In the genomic region with DNA sequence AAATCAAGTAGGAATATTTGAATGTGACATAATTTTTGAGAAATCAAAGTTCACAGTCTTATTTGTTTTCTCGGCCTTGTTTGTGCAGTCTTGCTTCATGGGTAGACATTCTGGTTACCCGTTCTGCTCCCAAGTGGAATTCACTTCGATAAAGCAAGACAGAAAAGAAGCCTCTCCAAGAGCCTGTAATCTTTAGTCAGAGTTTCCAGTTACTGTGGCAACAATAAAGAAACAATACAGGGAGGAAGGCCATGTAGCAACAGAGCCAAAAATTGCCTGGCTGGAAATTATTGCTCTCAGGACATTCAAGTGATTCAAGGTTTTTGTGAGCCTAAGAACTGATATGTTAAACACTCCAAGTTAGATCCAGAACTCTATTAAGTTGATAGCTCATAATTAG, we compare ENCODE assay signal across 16 mouse cellular contexts. TPM values are rescaled to one million over a fixed set of nuclear protein-coding genes. Genes with fewer than 3 reads are reported as not detected.
DNase-seq lines count a peak whose midpoint lies in the region; ATAC-seq and TF ChIP-seq lines count a peak whose summit lies in the region.
"Had no signal": no experiment of that assay in that cellular context is flagged by ENCODE, and none has a peak within 500 bp of the region (broad histone marks: within the 10 kb centered on the region; RNA-seq: fewer than 3 reads in every experiment).

No protein-coding gene starts in this region.

- H3K27ac ChIP-seq in liver, embryonic 12.5 days = 0 out of 2 replicates have a peak overlapping the region, but pooled peaks have one; percentile 14
- no peak overlapping the region for H3K27ac ChIP-seq in liver, postnatal 0 days (ENCODE audit: low read depth)
- H3K27ac ChIP-seq in lung, postnatal 0 days (ENCODE audit: low read length) = no peak overlapping the region
- H3K27ac ChIP-seq: hindbrain, postnatal 0 days; kidney, postnatal 0 days; limb, embryonic 12.5 days had no signal

- no peak for ATAC-seq in liver, embryonic 12.5 days
- ATAC-seq in liver, postnatal 0 days = no peak
- ATAC-seq in lung, postnatal 0 days = peak; percentile 76
- ATAC-seq: hindbrain, postnatal 0 days had no signal

- no peak overlapping the region for H3K4me2 ChIP-seq in liver, embryonic 12.5 days
- H3K4me2 ChIP-seq in liver, postnatal 0 days (ENCODE audit: low read depth, low read length) = no peak overlapping the region
- H3K4me2 ChIP-seq in lung, postnatal 0 days (replicated peaks; ENCODE audit: low read depth, low read length) = no peak overlapping the region
- H3K4me2 ChIP-seq: limb, embryonic 12.5 days had no signal

- 81% methylated on average over 3 of the region's 3 CpGs for WGBS in liver, embryonic 12.5 days (ENCODE audit: insufficient replicate concordance)
- WGBS in liver, postnatal 0 days (ENCODE audit: insufficient replicate concordance) = 58% methylated on average over 3 of the region's 3 CpGs
- 55% methylated on average over 3 of the region's 3 CpGs for WGBS in lung, postnatal 0 days

- DNase-seq in adrenal gland, adult (ENCODE audit: inconsistent age in 2 of 2, low spot score in 1 of 2) = peak; percentile 41 to 81
- no peak for DNase-seq in adrenal gland, adult 18-20 months (ENCODE audit: low spot score in 2 of 2)
- no peak for DNase-seq in liver, postnatal 0 days
- peak; percentile 85 for DNase-seq in heart, adult 8-10 months (ENCODE audit: low spot score)
- DNase-seq in lung, postnatal 0 days (ENCODE audit: low spot score) = peak; percentile 75
- DNase-seq in thymus, postnatal 25 days = no peak
- no peak for DNase-seq in layer of hippocampus, postnatal 14 days (ENCODE audit: low spot score in 2 of 2)
- DNase-seq: cerebellum, adult 18-20 months; embryo, embryonic 11 days; layer of hippocampus, adult 9-11 months; right cerebral cortex, adult 18-20 months; thymus, postnatal 36 days had no signal

- H3K4me3 ChIP-seq in liver, embryonic 12.5 days = no peak overlapping the region
- no peak overlapping the region for H3K4me3 ChIP-seq in liver, postnatal 0 days (ENCODE audit: low read depth, low read length)
- no peak overlapping the region for H3K4me3 ChIP-seq in lung, postnatal 0 days (ENCODE audit: low read depth, low read length)
- H3K4me3 ChIP-seq: limb, embryonic 12.5 days had no signal

- H3K4me1 ChIP-seq in liver, embryonic 12.5 days = 0 out of 2 replicates have a peak, but pooled peaks cover 4% of the 10 kb centered on the region
- no peaks in the 10 kb centered on the region for H3K4me1 ChIP-seq in liver, postnatal 0 days (ENCODE audit: insufficient read depth)
- no peaks in the 10 kb centered on the region for H3K4me1 ChIP-seq in lung, postnatal 0 days (ENCODE audit: insufficient read depth, low read depth, low read length)
- H3K4me1 ChIP-seq: limb, embryonic 12.5 days had no signal

- H3K27me3 ChIP-seq in liver, embryonic 12.5 days (replicated peaks) = no peaks in the 10 kb centered on the region
- H3K27me3 ChIP-seq in liver, postnatal 0 days (ENCODE audit: insufficient read depth, low read length) = no peaks in the 10 kb centered on the region
- H3K27me3 ChIP-seq in lung, postnatal 0 days (replicated peaks; ENCODE audit: insufficient read depth, low read length) = no peaks in the 10 kb centered on the region
- H3K27me3 ChIP-seq: limb, embryonic 12.5 days had no signal

- peaks cover 69% of the 10 kb centered on the region for H3K36me3 ChIP-seq in liver, embryonic 12.5 days
- peaks cover 9% of the 10 kb centered on the region; the same call in 1 of the 2 replicates for H3K36me3 ChIP-seq in liver, postnatal 0 days (replicated peaks; ENCODE audit: insufficient read depth, low read length)
- H3K36me3 ChIP-seq in lung, postnatal 0 days (ENCODE audit: insufficient read depth, low read length) = no peaks in the 10 kb centered on the region

- no peak for TF ChIP-seq EP300 in liver, postnatal 0 days (IDR thresholded peaks at IDR 0.05; ENCODE audit: low read depth)
- no peak for TF ChIP-seq EP300 in lung, postnatal 0 days (IDR thresholded peaks at IDR 0.05)

- no peak for TF ChIP-seq CTCF in liver, postnatal 0 days (IDR thresholded peaks at IDR 0.05; ENCODE audit: low read depth)
- TF ChIP-seq CTCF in lung, postnatal 0 days (IDR thresholded peaks at IDR 0.05) = no peak

- H3K9ac ChIP-seq in liver, embryonic 12.5 days = no peak overlapping the region
- H3K9ac ChIP-seq in liver, postnatal 0 days (replicated peaks) = no peak overlapping the region
- H3K9ac ChIP-seq in lung, postnatal 0 days (replicated peaks; ENCODE audit: low read depth) = no peak overlapping the region
- H3K9ac ChIP-seq: limb, embryonic 12.5 days had no signal

- no peaks in the 10 kb centered on the region for H3K9me3 ChIP-seq in liver, embryonic 12.5 days (replicated peaks)
- H3K9me3 ChIP-seq in liver, postnatal 0 days (ENCODE audit: low read length) = no peaks in the 10 kb centered on the region
- H3K9me3 ChIP-seq in lung, postnatal 0 days (ENCODE audit: low read length) = no peaks in the 10 kb centered on the region
- H3K9me3 ChIP-seq: limb, embryonic 12.5 days had no signal

RNA-seq across cellular contexts. Expression of a gene that starts 29.6 kb away (rescaled TPM):
- 10 to 100 TPM; 29.5 to 30.9 TPM for total RNA-seq in adrenal gland, adult 18-20 months (2021)
- 55.2 and 55.3 TPM in 2 replicates for polyA plus RNA-seq in liver, embryonic 12.5 days (2016; fragmentation: Nextera tagmentation; extraction: Ambion mirVana)
- 18.4 and 18.5 TPM in 2 replicates for polyA plus RNA-seq in liver, postnatal 0 days (2015; fragmentation: Nextera tagmentation; extraction: Ambion mirVana)
- total RNA-seq in heart, adult 8-10 months (2022) = 10 to 100 TPM; 13.5 to 18.2 (median 15.0) TPM
- polyA plus RNA-seq in lung, postnatal 0 days (2015; fragmentation: Nextera tagmentation; extraction: Ambion mirVana) = 21.9 and 24.7 TPM in 2 replicates
- 10 to 100 TPM; 22.3 to 23.8 TPM for total RNA-seq in layer of hippocampus, postnatal 14 days (2021)

RNA-seq across cellular contexts. Expression of a gene that starts 47.0 kb away (rescaled TPM):
- 1 to 10 TPM; 2.2 to 2.6 TPM for total RNA-seq in adrenal gland, adult 18-20 months (2021)
- polyA plus RNA-seq in liver, embryonic 12.5 days (2016; fragmentation: Nextera tagmentation; extraction: Ambion mirVana) = 1.3 and 1.4 TPM in 2 replicates
- 0.43 and 0.52 TPM in 2 replicates for polyA plus RNA-seq in liver, postnatal 0 days (2015; fragmentation: Nextera tagmentation; extraction: Ambion mirVana)
- total RNA-seq in heart, adult 8-10 months (2022) = 1 to 10 TPM in 1 of 4 experiments, under 1 TPM in 3; 0.44 to 1.0 (median 0.58) TPM
- polyA plus RNA-seq in lung, postnatal 0 days (2015; fragmentation: Nextera tagmentation; extraction: Ambion mirVana) = 3.6 and 4.0 TPM in 2 replicates
- 1 to 10 TPM; 1.9 to 3.6 TPM for total RNA-seq in layer of hippocampus, postnatal 14 days (2021)

RNA-seq across cellular contexts. Expression of a gene that starts 53.7 kb away (rescaled TPM):
- 10 to 100 TPM; 26.7 to 28.0 TPM for total RNA-seq in adrenal gland, adult 18-20 months (2021)
- polyA plus RNA-seq in liver, embryonic 12.5 days (2016; fragmentation: Nextera tagmentation; extraction: Ambion mirVana) = 11.8 TPM in 2 replicates
- 4.7 and 5.2 TPM in 2 replicates for polyA plus RNA-seq in liver, postnatal 0 days (2015; fragmentation: Nextera tagmentation; extraction: Ambion mirVana)
- total RNA-seq in heart, adult 8-10 months (2022) = 10 to 100 TPM; 16.7 to 20.6 (median 17.7) TPM
- 9.6 and 10.2 TPM in 2 replicates for polyA plus RNA-seq in lung, postnatal 0 days (2015; fragmentation: Nextera tagmentation; extraction: Ambion mirVana)
- total RNA-seq in layer of hippocampus, postnatal 14 days (2021) = 10 to 100 TPM; 43.4 to 43.5 TPM

RNA-seq across cellular contexts. Expression of a gene that starts 54.6 kb away (rescaled TPM):
- 100 to 1,000 TPM; 116 to 124 TPM for total RNA-seq in adrenal gland, adult 18-20 months (2021)
- polyA plus RNA-seq in liver, embryonic 12.5 days (2016; fragmentation: Nextera tagmentation; extraction: Ambion mirVana) = 547 and 565 TPM in 2 replicates
- polyA plus RNA-seq in liver, postnatal 0 days (2015; fragmentation: Nextera tagmentation; extraction: Ambion mirVana) = 245 and 255 TPM in 2 replicates
- total RNA-seq in heart, adult 8-10 months (2022) = 100 to 1,000 TPM in 1 of 4 experiments, 10 to 100 TPM in 3; 85.5 to 108 (median 91.8) TPM
- 76.6 and 82.0 TPM in 2 replicates for polyA plus RNA-seq in lung, postnatal 0 days (2015; fragmentation: Nextera tagmentation; extraction: Ambion mirVana)
- total RNA-seq in layer of hippocampus, postnatal 14 days (2021) = 10 to 100 TPM; 49.3 to 60.5 TPM

Comparison
In these comparisons a context has a peak if more than half of its experiments do, and no peak if none do; other contexts are left out.
1. DNase-seq: peak in adrenal gland, adult (2 of 2), heart, adult 8-10 months (single experiment) and lung, postnatal 0 days (single experiment); none in adrenal gland, adult 18-20 months (0 of 2), liver, postnatal 0 days (single experiment), thymus, postnatal 25 days (single experiment) and layer of hippocampus, postnatal 14 days (0 of 2).